Mouse (Mus musculus) liver, adult (tissue): Measurements from ENCODE around the gene Fads1.

Source experiments
- GATA4 ChIP-seq: IDR thresholded peaks from 2 replicates; pipeline ENCODE4 v1.6.1; 2014; ENCODE audit warnings: mild to moderate bottlenecking, low read length; ENCODE audit not compliant: insufficient replicate concordance

Fads1 gene

DNA sequence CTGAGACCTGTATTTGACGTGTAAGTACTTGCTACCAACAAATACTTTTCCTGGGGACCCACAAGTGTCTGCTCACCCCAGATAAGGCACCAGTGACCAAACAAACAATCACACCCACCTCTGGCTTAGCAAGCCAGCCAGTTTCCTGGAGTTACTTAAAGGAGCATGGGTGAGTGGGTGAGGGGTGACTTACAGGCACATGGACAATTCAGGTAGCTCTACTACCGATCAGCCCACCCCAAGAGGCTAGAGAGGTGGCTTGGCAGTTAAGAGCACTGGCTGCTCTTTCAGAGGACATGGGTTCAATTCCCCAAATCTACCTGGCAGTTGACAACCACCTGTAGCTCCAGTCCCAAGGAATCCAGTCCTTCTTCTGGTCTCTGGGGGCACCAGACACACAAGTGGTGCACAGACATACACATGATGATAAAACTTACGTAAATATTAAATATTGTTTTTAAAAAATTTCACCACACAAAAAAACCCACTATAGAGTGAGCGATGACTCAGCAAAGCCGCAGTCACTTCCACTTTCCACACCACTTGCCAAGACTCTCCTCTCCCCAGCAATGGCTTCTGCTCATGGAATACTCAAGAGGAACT is 9.5 kb upstream of the Fads1 start:
- no peak for TF ChIP-seq GATA4

DNA sequence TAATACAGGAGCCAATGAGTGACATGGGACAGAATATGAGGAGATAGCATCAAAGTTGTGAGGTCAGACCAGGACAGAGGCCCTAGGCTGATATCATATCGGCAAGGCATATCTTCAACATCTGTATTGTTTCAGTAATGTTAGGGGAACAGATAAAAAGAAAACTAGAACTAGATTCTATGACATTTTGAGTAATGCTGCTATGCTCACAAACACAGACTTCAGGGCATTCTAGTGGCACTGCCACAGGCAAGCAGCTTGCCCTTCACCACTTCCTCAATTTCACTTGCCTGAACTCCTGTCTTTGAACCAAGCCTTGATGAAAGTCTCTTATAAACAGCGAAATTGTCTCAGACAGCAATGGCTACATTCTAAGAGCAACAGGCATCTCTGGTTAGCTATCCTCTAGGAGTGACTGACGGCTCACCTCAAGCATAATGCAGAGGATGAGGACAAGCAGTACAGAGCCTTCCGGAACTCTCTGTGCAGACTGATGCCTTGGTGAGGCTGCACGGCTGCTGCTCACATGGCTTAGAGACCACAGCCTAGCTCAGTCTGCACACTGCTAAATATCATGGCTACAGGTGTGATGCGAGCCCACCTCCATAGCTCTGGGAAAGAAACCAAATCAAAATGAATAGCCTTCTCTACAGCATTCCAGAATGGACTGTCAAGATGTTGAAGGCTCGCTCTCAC is 8.7 kb upstream of the Fads1 start:
- no peak for TF ChIP-seq GATA4

DNA sequence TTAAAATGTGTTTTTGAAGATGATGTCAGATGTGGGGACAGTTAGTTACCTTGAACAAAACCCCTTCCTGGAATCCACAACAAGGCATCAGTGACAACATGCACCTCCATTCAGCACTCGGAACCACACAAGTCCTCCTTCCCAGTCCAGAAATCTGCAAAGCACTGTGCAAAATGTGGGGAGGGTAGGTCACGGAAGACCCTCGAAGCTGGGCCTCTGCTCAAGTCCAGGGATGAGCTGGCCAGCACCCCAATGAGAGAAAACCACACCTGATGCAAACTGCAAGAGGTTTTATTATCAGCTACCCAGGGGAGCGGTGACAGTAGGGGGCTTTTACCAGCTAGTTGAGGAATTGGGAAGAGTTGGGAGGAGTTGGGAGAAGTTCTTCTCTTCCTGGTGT is 7.7 kb upstream of the Fads1 start:
- TF ChIP-seq GATA4, result no peak

DNA sequence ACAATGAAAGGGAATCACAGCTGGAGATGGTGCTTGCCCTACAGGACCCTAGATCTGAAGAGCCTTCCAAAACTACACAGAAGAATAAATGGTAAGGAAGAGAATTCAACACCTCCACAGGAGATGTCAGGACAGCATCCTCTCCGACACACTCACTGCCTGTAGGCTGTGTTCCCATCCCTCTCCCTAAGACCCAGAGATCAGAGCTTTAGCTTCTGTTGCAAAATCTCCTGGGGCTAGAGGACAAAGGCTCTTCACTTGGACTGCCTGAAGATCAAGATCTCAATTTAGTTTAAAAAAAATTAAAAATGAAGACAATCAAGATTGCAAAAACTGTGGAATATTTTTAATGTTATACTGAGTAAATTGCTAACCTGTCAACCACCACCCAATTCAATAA is 6.2 kb upstream of the Fads1 start:
- TF ChIP-seq GATA4, result no peak

DNA sequence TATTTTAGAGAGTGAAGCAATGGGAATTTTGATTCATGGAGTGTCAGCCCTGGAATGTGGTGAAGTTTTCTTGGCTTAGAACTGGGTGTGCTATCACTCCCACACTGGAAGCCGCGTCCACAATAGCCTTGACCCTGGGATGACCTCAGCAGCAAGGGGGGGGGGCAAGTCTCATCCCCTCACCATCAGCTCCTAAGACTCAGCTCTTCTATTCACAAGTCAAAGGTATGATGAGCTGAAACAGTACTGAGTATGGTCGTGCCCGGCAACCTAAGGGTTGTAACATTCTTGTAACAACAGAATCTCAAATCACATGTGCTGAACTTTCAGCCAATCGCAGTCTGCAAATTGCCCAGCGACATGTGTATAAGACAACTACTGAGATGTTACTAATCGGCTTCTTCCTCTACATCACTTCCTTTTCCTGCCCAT is 5.7 kb upstream of the Fads1 start:
- TF ChIP-seq GATA4, result no peak

DNA sequence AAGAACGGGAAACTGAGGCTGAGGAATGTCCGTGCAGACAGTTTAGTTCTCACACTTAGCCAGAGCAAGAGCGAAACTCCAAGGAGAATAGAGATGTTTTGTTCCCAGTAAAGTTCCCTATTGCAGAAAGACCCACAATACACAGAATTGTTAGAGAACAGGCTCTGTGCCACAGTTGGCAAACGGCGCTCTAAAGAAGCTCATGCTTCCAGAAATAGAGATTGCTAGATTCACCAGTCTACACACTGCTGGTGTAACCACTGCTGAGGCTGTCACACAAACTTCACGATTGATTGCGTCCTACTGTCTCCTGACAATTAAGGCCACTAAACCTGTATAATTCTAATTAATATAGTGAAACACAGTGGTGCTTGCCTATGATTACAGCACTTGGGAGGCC is 1.5 kb upstream of the Fads1 start:
- TF ChIP-seq GATA4, result no peak

DNA sequence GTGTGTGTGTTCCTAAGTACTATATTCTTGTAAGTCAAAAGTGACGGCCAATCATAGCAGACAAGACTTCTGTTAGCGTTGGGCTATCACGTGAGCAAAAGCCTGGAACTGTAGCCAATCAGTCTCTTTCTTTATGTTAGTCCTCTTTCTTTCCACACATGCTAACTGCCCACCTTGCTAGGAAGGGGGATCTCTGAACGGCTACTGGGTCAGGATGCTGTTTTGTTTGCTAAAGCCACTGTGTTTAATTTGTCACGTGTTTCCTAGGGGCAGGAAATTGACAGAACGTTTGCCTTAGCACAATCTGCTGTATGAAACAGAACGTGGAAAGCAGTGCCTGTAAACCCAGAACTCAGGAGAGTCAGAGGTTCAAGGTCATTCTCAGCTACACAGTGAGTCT is 546 bp upstream of the Fads1 start:
- TF ChIP-seq GATA4, result no peak

DNA sequence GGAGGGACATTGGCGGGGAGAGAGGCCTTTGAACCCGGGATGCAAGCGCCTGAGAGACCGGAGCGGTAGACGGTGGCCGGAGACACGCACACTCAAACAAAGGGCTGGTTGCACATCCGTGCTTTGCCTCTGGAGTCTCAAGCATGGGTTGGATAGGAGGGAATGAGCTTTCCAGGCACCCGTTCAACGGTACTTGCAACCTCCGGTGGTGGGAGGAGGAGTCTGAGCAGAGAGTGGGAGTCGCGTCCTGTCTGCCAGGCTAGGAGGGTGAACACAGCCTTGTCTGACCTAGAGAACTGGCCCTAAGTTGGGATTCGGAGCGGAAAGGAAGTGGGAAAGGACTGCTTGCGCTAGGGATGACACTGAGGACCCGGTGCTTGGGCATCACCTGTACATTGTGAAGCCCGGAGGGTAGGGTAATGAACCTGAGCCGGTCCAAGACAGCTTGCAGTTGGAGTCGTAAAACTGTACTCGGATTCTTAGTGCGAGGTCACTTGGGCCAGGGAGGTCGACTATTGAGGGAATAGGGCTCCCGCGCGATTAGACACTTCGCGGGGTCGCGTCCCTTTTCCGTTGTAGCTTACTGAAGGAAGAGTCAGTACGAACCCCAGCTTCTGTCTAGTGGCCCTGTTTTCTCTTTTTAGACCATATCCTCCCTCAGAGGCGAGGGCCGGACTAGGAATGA is 753 bp downstream of the Fads1 start:
- TF ChIP-seq GATA4, result no peak

DNA sequence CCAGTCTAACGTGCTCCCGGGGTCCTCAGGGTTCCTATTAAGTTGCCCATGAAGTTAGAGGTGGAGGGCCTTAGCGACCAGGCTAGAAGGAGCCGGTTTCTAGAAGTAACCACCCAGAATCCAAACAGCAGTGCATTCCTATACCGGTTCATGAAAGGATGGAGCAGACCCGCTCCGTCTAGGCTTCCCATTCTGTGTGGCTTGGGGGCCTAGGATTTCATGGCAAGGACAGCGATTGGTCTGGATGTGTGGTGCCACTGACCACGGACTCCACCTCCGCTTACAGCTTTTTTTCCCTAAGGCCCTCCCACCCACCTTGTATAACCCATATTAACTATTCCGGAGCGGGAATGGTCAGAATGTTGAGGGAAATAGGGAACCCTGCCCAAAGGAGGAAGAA is 1.4 kb downstream of the Fads1 start:
- TF ChIP-seq GATA4, result no peak

DNA sequence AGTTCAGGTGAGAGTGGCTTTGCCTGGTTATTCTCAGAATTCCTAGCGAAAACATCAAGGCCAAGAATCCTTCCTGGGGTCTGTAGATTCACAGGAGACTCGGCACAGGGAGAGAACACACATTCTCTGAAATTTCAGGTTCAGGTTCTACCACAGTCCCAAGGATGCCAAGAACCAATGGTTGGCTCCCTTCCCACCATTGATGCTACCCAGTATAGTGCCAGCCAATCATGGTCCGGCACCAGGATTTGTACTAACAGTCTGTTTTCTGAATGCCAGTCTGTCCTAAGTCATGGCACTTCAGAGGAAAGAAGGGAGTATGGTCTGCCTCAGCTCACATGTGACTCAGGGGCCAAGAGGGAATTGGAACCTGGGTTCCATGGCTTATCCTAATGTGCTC is 3.2 kb downstream of the Fads1 start:
- TF ChIP-seq GATA4, result no peak

DNA sequence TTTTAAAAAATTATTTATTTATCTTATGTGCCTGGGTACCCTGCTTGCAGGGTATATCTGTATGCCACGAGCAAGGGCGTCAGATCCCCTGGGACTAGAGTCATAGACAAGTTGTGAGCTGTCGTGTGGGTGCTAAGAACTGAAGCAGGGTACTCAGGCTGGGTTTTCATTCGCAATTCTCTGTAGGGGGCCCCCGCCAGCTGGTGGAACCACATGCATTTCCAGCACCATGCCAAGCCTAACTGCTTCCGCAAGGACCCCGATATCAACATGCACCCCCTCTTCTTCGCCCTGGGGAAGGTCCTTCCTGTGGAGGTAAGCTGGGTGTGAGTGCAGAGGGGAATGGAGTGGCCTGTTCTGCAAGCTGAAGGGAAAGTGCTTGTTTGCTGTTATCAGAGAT is 3.9 kb downstream of the Fads1 start:
- no peak for TF ChIP-seq GATA4

DNA sequence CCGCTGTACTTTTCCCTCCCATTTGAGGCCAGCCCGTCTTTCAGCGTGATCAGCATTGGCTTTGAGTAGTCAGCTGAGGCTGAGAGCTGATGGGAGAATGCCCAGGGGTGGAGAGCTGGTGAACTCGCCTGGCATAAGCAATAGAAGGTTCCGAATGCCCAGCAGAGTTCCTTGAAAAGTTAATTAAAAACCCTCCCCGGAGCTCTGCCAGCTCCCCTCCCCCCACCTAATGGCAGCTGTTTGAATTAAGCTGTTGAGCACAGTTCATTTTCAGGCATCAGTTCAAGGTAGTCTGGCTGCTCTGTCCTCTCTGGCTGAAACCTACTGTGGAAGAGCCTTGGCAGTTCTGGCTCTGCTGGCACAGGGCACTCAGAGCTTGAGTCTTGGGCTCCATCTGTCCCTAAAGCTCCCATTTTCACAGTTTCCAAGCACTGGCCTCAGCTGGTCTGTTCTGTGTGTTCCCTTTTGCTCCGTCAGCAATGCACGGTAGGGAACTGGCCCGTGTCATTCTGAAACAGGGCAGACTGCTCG is 5.7 kb downstream of the Fads1 start:
- TF ChIP-seq GATA4, result no peak

DNA sequence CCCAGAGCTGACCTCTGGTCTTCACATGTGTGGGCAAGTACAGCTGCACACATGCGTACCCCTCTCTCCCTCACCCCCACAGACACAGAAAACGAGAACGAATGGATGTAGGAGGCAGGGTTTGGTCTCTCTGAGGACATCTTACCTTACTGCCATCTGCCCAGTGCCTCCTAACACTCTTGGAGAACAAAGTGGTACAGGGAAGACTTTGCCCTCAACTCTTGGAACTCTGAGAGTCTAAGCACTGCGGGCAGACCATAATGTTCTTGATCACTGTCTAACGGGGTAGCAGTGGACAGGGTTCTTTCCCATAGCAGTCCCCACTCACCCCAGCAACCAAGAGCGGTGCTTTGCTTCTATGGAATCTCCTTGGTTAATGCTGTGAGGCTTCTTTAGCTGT is 6.3 kb downstream of the Fads1 start:
- no peak for TF ChIP-seq GATA4

DNA sequence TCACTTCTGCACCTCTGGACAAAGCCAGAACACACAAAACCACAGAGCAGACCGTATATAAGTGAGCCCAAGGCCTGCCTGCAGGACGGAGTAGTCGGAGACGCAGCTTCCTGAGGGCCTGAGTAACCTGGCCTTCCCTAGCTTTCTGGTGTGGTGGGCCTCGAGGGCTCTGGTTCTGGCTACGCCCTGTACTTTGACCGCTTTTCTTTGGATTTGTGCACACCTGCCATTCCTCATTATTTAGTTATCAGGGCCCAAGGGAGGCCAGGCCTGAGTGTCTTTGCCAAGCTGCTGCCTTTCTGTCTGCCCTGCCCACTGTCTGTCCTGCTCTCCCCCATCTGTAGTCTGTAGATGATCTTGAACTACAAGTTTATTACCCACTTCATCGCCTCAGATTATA is 7.3 kb downstream of the Fads1 start:
- TF ChIP-seq GATA4, result no peak

DNA sequence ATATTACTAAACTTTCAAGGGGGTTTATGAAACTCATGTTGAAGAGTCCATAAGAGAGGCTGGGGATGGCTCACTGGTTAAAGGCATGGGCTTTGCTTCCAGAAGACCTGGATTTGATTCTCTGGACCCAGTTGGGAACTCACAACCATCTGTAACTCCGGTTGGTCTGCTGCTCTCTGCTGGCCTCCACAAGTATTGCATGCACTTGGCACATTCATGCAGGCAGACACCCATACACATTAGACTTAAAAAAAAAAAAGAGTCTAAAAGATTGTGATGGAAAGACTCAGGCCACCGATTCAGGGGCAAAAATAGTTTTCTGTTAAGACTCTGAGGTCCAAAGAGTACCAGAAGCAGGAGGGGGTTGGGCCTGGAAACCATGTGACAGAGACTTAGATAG is 8.1 kb downstream of the Fads1 start:
- TF ChIP-seq GATA4, result no peak

DNA sequence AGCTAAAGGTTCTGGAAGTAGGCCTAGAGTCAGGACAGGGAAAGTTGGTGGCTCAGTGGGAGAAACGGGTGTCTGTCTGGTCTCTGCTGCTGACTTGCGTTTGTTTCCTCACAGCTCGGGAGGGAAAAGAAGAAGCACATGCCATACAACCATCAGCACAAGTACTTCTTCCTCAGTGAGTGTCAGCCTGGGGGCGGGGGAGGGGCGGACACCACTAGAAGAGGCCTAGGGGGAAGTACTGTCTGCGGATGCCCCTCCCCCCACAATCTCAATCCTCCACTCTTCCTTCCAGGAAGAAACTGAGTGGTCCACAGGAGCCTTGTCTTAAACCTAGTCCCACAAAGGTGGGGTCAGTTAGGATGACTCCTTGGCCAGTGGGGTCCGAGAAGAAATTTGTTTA is 8.6 kb downstream of the Fads1 start:
- TF ChIP-seq GATA4, result no peak
